17 mouse cellular contexts compared by ENCODE assay signal in the genomic region with DNA sequence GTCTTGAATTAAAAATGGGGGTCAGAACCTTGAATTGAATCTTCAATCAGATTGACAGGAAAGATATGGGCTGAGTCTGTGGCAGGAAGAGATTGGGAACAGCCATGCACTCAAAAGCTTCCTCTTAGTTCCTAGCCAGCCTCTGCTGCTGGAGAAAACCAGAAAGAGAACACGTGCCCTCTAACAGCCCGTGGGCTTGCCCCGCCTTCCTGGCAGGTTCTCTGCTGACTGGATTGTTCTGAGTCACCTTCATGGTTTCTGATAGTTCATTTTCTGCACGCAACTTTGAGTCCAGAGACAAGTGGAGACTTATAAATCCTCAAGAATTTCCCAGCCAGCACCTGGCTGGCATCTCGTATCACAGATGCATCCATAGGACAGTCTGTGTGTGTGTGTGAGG.
DNase-seq lines count a peak whose midpoint lies in the region; ATAC-seq lines count a peak whose summit lies in the region.
"Had no signal": no experiment of that assay in that cellular context is flagged by ENCODE, and none has a peak within 500 bp of the region (broad histone marks: within the 10 kb centered on the region; RNA-seq: fewer than 3 reads in every experiment).

No protein-coding gene starts in this region.

- H3K36me3 ChIP-seq in hindbrain, embryonic 16.5 days (ENCODE audit: control insufficient read depth, insufficient read depth, low read length) = no peaks in the 10 kb centered on the region
- no peaks in the 10 kb centered on the region for H3K36me3 ChIP-seq in hindbrain, embryonic 11.5 days (ENCODE audit: control insufficient read depth, insufficient read depth, low read length)
- H3K36me3 ChIP-seq: midbrain, embryonic 12.5 days; neural tube, embryonic 12.5 days had no signal

- H3K27me3 ChIP-seq in hindbrain, embryonic 16.5 days (replicated peaks; ENCODE audit: control insufficient read depth, insufficient read depth, low read length) = no peaks in the 10 kb centered on the region
- H3K27me3 ChIP-seq in hindbrain, embryonic 11.5 days (ENCODE audit: control insufficient read depth, insufficient read depth, low read length) = no peaks in the 10 kb centered on the region
- H3K27me3 ChIP-seq: neural tube, embryonic 12.5 days had no signal

- H3K9ac ChIP-seq in hindbrain, embryonic 16.5 days (ENCODE audit: low read depth, low read length) = no peak overlapping the region
- H3K9ac ChIP-seq in hindbrain, embryonic 11.5 days (ENCODE audit: low read depth, low read length) = no peak overlapping the region
- H3K9ac ChIP-seq: liver, postnatal 0 days; midbrain, embryonic 12.5 days; neural tube, embryonic 12.5 days had no signal

- no peak overlapping the region for H3K4me2 ChIP-seq in hindbrain, embryonic 16.5 days (ENCODE audit: low read length)
- no peak overlapping the region for H3K4me2 ChIP-seq in hindbrain, embryonic 11.5 days (replicated peaks; ENCODE audit: low read depth, low read length)
- H3K4me2 ChIP-seq: midbrain, embryonic 12.5 days; neural tube, embryonic 12.5 days had no signal

- no peak for ATAC-seq in hindbrain, embryonic 16.5 days
- no peak for ATAC-seq in hindbrain, embryonic 11.5 days (ENCODE audit: low FRiP score)
- ATAC-seq: inflammation-experienced regulatory T-cells, adult 6 months; liver, postnatal 0 days; Patski had no signal

- 74% methylated on average over 5 of the region's 5 CpGs for WGBS in hindbrain, embryonic 16.5 days
- WGBS in hindbrain, embryonic 11.5 days = 89% methylated on average over 5 of the region's 5 CpGs

- no peak overlapping the region for H3K27ac ChIP-seq in hindbrain, embryonic 16.5 days (ENCODE audit: low read depth, low read length)
- H3K27ac ChIP-seq in hindbrain, embryonic 11.5 days (ENCODE audit: low read depth, low read length) = no peak overlapping the region
- H3K27ac ChIP-seq: midbrain, embryonic 12.5 days; neural tube, embryonic 12.5 days had no signal

- no peaks in the 10 kb centered on the region for H3K9me3 ChIP-seq in hindbrain, embryonic 16.5 days (ENCODE audit: control insufficient read depth, low read length)
- H3K9me3 ChIP-seq in hindbrain, embryonic 11.5 days (ENCODE audit: control insufficient read depth, low read length) = no peaks in the 10 kb centered on the region
- H3K9me3 ChIP-seq: midbrain, embryonic 12.5 days; neural tube, embryonic 12.5 days had no signal

- H3K4me3 ChIP-seq in hindbrain, embryonic 16.5 days (ENCODE audit: low read length) = no peak overlapping the region
- no peak overlapping the region for H3K4me3 ChIP-seq in hindbrain, embryonic 11.5 days (ENCODE audit: low read depth, low read length)
- H3K4me3 ChIP-seq: erythroblast, embryonic 14.5 days; midbrain, embryonic 12.5 days; neural tube, embryonic 12.5 days had no signal

- peak; percentile 18 for DNase-seq in adrenal gland, postnatal 10 days
- DNase-seq in adrenal gland, postnatal 4 days (ENCODE audit: low spot score in 2 of 2) = no peak
- peak; percentile 28 for DNase-seq in urinary bladder, postnatal 14 days (ENCODE audit: low spot score)
- DNase-seq in urinary bladder, adult 2 months (ENCODE audit: low spot score) = no peak
- peak; percentile 38 for DNase-seq in lung, postnatal 10 days
- DNase-seq in hindbrain, embryonic 11.5 days (ENCODE audit: low spot score) = no peak
- no peak for DNase-seq in urinary bladder, postnatal 25 days (ENCODE audit: low spot score)
- DNase-seq: adrenal gland, adult 8-10 months; cerebellum, adult 11-12 months; gastrocnemius, postnatal 25 days; liver, postnatal 0 days had no signal

- peaks cover 3% of the 10 kb centered on the region; the same call in 1 of the 2 replicates for H3K4me1 ChIP-seq in hindbrain, embryonic 16.5 days (ENCODE audit: control insufficient read depth, insufficient read depth, low read depth, low read length)
- H3K4me1 ChIP-seq in hindbrain, embryonic 11.5 days (replicated peaks; ENCODE audit: control insufficient read depth, insufficient read depth, low read length) = no peaks in the 10 kb centered on the region; the same call in 1 of the 2 replicates
- H3K4me1 ChIP-seq: neural tube, embryonic 12.5 days had no signal

Comparison
In these comparisons a context has a peak if more than half of its experiments do, and no peak if none do; other contexts are left out.
1. DNase-seq: peak in adrenal gland, postnatal 10 days (single experiment), urinary bladder, postnatal 14 days (single experiment) and lung, postnatal 10 days (single experiment); none in adrenal gland, postnatal 4 days (0 of 2), urinary bladder, adult 2 months (single experiment), hindbrain, embryonic 11.5 days (single experiment) and urinary bladder, postnatal 25 days (single experiment).